Mouse (Mus musculus) heart, embryonic 10.5 days (tissue): Measurements from ENCODE around the gene Slc28a2. TPM values are rescaled to one million over a fixed set of nuclear protein-coding genes. Genes with fewer than 3 reads are reported as not detected.
"Not testable (repeated sequence)": the region's sequence is repeated elsewhere in the genome, so short reads cannot be mapped to it uniquely, and the experiment has no call there.

ENCODE experiments used
- DNase-seq: peaks from one replicate; pipeline ENCODE4 v3.0.0-alpha.2; 2017; ENCODE audit warnings: low spot score
- H3K27ac ChIP-seq: fragments of 300-500 bp; sonication (generic); 2 replicates; pipeline ENCODE4 v1.5.1; 2016; ENCODE audit warnings: mild to moderate bottlenecking
- H3K27me3 ChIP-seq: fragments of 300-500 bp; sonication (generic); 2 replicates; pipeline ENCODE4 v1.6.1; 2016; ENCODE audit warnings: mild to moderate bottlenecking; ENCODE audit not compliant: poor library complexity, insufficient read depth, severe bottlenecking
- H3K36me3 ChIP-seq: fragments of 300-500 bp; sonication (generic); 2 replicates; pipeline ENCODE4 v1.6.1; 2016; ENCODE audit warnings: mild to moderate bottlenecking, moderate library complexity
- H3K4me1 ChIP-seq: fragments of 300-500 bp; sonication (generic); 2 replicates; pipeline ENCODE4 v1.6.1; 2016; ENCODE audit warnings: mild to moderate bottlenecking
- H3K4me3 ChIP-seq: fragments of 300-500 bp; sonication (generic); 2 replicates; pipeline ENCODE4 v1.5.1; 2016; ENCODE audit warnings: mild to moderate bottlenecking, moderate library complexity
- H3K9me3 ChIP-seq: fragments of 300-500 bp; sonication (generic); 2 replicates; pipeline ENCODE4 v1.6.1; 2016; ENCODE audit warnings: mild to moderate bottlenecking, moderate library complexity
- WGBS: fragments of 180-500 bp; shearing (Covaris S2); methylation state at CpG from one replicate; pipeline ENCODE4 v1.1.7; 2016; 5-methylcytosine and 5-hydroxymethylcytosine counted together
- polyA plus RNA-seq: library from polyadenylated mRNA; unstranded; fragments of >200 nt; fragmentation: Nextera tagmentation; extraction: Ambion mirVana; gene quantifications from 2 replicates; pipeline ENCODE4 v1.2.1, GENCODE M21; 2016

The Slc28a2 gene
- polyA plus RNA-seq, 1 experiment from 2014 or later, result 0.26 TPM

GRCm38 (mm10) chr2:122408928-122409327 is 17.3 kb upstream of the Slc28a2 start:
- H3K9me3 ChIP-seq, result no peaks in the 10 kb centered on the region
- H3K27ac ChIP-seq, result no peak overlapping the region
- H3K27me3 ChIP-seq, result no peaks in the 10 kb centered on the region
- no peaks in the 10 kb centered on the region for H3K36me3 ChIP-seq
- H3K4me1 ChIP-seq, result no peaks in the 10 kb centered on the region
- 82% methylated on average over 7 of the region's 7 CpGs for WGBS
- DNase-seq, result no peak
- no peak overlapping the region for H3K4me3 ChIP-seq

GRCm38 (mm10) chr2:122426645-122427044 is 368 bp downstream of the Slc28a2 start:
- not testable (repeated sequence) for H3K4me3 ChIP-seq, H3K27ac ChIP-seq, H3K36me3 ChIP-seq, H3K27me3 ChIP-seq, H3K9me3 ChIP-seq, H3K4me1 ChIP-seq, DNase-seq
- 72% methylated on average over 2 of the region's 2 CpGs for WGBS

- not testable (repeated sequence) for H3K4me1 ChIP-seq, H3K4me3 ChIP-seq, H3K9me3 ChIP-seq, DNase-seq, H3K27ac ChIP-seq, H3K27me3 ChIP-seq, H3K36me3 ChIP-seq
- WGBS, result 72% methylated on average over 5 of the region's 5 CpGs
Observed at GRCm38 (mm10) chr2:122438706-122439482, 12.6 kb downstream of the Slc28a2 start.

- 17% methylated on average over 1 of the region's 3 CpGs for WGBS
- not testable (repeated sequence) for H3K27ac ChIP-seq, H3K36me3 ChIP-seq, DNase-seq, H3K27me3 ChIP-seq, H3K9me3 ChIP-seq, H3K4me3 ChIP-seq, H3K4me1 ChIP-seq
Observed at GRCm38 (mm10) chr2:122440521-122440920, 14.2 kb downstream of the Slc28a2 start.

- Histone ChIP-seq H3K27me3 (no peaks in the 10 kb centered on the region), H3K36me3 (no peaks in the 10 kb centered on the region), H3K4me1 (no peaks in the 10 kb centered on the region), H3K9me3 (no peaks in the 10 kb centered on the region), H3K27ac (no peak overlapping the region), H3K4me3 (no peak overlapping the region)
- 69% methylated on average over 7 of the region's 7 CpGs for WGBS
- DNase-seq, result no peak
Observed at GRCm38 (mm10) chr2:122441000-122441933, 15.0 kb downstream of the Slc28a2 start.

GRCm38 (mm10) chr2:122450351-122450750 is 24.1 kb downstream of the Slc28a2 start:
- DNase-seq, result no peak

GRCm38 (mm10) chr2:122452426-122452825 is 26.1 kb downstream of the Slc28a2 start:
- Histone ChIP-seq H3K36me3 (no peaks in the 10 kb centered on the region), H3K4me1 (no peaks in the 10 kb centered on the region), H3K27ac (no peak overlapping the region), H3K9me3 (no peaks in the 10 kb centered on the region), H3K27me3 (no peaks in the 10 kb centered on the region), H3K4me3 (no peak overlapping the region)
- no peak for DNase-seq
- 58% methylated on average over 2 of the region's 2 CpGs for WGBS

More at GRCm38 (mm10) chr2:122450351-122450750, 24.1 kb downstream of the Slc28a2 start:
- H3K36me3 ChIP-seq, result no peaks in the 10 kb centered on the region
- no peaks in the 10 kb centered on the region for H3K4me1 ChIP-seq
- H3K27me3 ChIP-seq, result no peaks in the 10 kb centered on the region
- no peaks in the 10 kb centered on the region for H3K9me3 ChIP-seq
- WGBS, result 80% methylated on average over 4 of the region's 4 CpGs
- H3K27ac ChIP-seq, result no peak overlapping the region
- no peak overlapping the region for H3K4me3 ChIP-seq

GRCm38 (mm10) chr2:122466901-122467300 is 40.6 kb downstream of the Slc28a2 start:
- Histone ChIP-seq H3K27me3 (no peaks in the 10 kb centered on the region), H3K9me3 (no peaks in the 10 kb centered on the region), H3K4me1 (peaks cover 10% of the 10 kb centered on the region), H3K4me3 (peak overlapping the region; percentile 68), H3K27ac (peak overlapping the region; percentile 56; the same call in 1 of the 2 replicates), H3K36me3 (no peaks in the 10 kb centered on the region)
- WGBS, result 26% methylated on average over 11 of the region's 11 CpGs
- DNase-seq, result no peak

GRCm38 (mm10) chr2:122467351-122468013 is 41.2 kb downstream of the Slc28a2 start:
- peak overlapping the region; percentile 56 for H3K27ac ChIP-seq
- peak overlapping the region; percentile 68 for H3K4me3 ChIP-seq

GRCm38 (mm10) chr2:122469221-122469620 is 42.9 kb downstream of the Slc28a2 start:
- Histone ChIP-seq H3K27ac (no peak overlapping the region), H3K9me3 (no peaks in the 10 kb centered on the region), H3K4me1 (peaks cover 10% of the 10 kb centered on the region), H3K4me3 (no peak overlapping the region), H3K36me3 (no peaks in the 10 kb centered on the region), H3K27me3 (no peaks in the 10 kb centered on the region)
- 90% methylated on average over 3 of the region's 3 CpGs for WGBS
- no peak for DNase-seq

More at GRCm38 (mm10) chr2:122467351-122468013, 41.2 kb downstream of the Slc28a2 start:
- Histone ChIP-seq H3K9me3 (no peaks in the 10 kb centered on the region), H3K36me3 (no peaks in the 10 kb centered on the region), H3K27me3 (no peaks in the 10 kb centered on the region), H3K4me1 (peaks cover 10% of the 10 kb centered on the region)
- under 1% methylated on average over 46 of the region's 46 CpGs for WGBS
- peak; percentile 97 for DNase-seq

GRCm38 (mm10) chr2:122476585-122476984 is 50.3 kb downstream of the Slc28a2 start:
- no peak for DNase-seq
- Histone ChIP-seq H3K27me3 (no peaks in the 10 kb centered on the region), H3K4me1 (no peaks in the 10 kb centered on the region), H3K36me3 (no peaks in the 10 kb centered on the region), H3K9me3 (no peaks in the 10 kb centered on the region), H3K27ac (no peak overlapping the region), H3K4me3 (no peak overlapping the region)

GRCm38 (mm10) chr2:122483787-122484186 is 57.5 kb downstream of the Slc28a2 start:
- WGBS, result 64% methylated on average over 1 of the region's 1 CpGs
- H3K27ac ChIP-seq, H3K9me3 ChIP-seq, H3K36me3 ChIP-seq, H3K4me1 ChIP-seq, DNase-seq, H3K4me3 ChIP-seq, H3K27me3 ChIP-seq: not testable (repeated sequence)

GRCm38 (mm10) chr2:122484641-122485040 is 58.4 kb downstream of the Slc28a2 start, which contains the start of gene Gm14085:
Gene Gm14085 (plus strand): TSS chr2:122484941.
- Histone ChIP-seq H3K4me3 (no peak within 1 kb of the TSS), H3K27ac (no peak within 1 kb of the TSS), H3K4me1 (no peaks in the 10 kb centered on the region), H3K36me3 (no peaks in the 10 kb centered on the region), H3K27me3 (no peaks in the 10 kb centered on the region), H3K9me3 (no peaks in the 10 kb centered on the region)
- DNase-seq, result no peak
- 77% methylated on average over 1 of the region's 1 CpGs for WGBS
